In the genomic region with DNA sequence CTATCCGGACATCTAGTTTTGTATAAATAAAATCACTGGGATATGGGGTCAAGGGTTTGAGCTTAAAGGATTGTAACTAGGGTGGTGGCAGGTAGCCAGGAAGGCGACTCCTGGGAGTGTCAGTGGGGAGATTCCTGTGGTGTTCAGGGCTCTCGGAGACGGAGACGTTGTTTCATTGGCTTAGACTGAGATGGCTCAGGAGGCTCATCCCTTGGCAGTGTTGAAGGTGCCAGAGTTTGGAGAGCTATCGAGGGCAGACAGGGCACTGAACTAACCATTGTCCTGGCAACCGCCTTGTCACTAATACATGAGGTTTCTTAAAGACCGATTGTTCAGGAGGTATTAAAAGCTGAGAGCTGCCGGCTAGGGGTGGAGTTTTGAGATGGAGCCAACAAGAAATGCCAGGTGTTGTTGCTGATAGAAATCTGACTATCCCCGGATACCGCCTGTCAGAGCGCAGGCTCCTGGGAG, we compare ENCODE assay signal across 10 mouse cellular contexts.
A peak's percentile ranks its signal among the peaks of the same experiment; 100 is the strongest.
DNase-seq lines count a peak whose midpoint lies in the region; ATAC-seq and TF ChIP-seq lines count a peak whose summit lies in the region.
"Had no signal": no experiment of that assay in that cellular context is flagged by ENCODE, and none has a peak within 500 bp of the region (broad histone marks: within the 10 kb centered on the region; RNA-seq: fewer than 3 reads in every experiment).

No protein-coding gene starts in this region.

- no peak overlapping the region for H3K27ac ChIP-seq in limb, embryonic 14.5 days (replicated peaks; ENCODE audit: low read depth, low read length)
- H3K27ac ChIP-seq: layer of hippocampus, adult 2 months; liver, embryonic 14.5 days had no signal

- no peaks in the 10 kb centered on the region for H3K9me3 ChIP-seq in limb, embryonic 14.5 days (ENCODE audit: control insufficient read depth, low read length)

- H3K4me2 ChIP-seq in limb, embryonic 14.5 days (replicated peaks; ENCODE audit: low read depth, low read length, severe bottlenecking) = no peak overlapping the region

- TF ChIP-seq POLR2A in limb, embryonic 14.5 days (IDR thresholded peaks at IDR 0.05; ENCODE audit: borderline replicate concordance, extremely low read depth, insufficient read depth, insufficient read length) = no peak

- DNase-seq in gastrocnemius, postnatal 10 days = peak; percentile 52
- no peak for DNase-seq in gastrocnemius, postnatal 4 days (ENCODE audit: low spot score in 2 of 2)
- DNase-seq in 3T3-L1 (ENCODE audit: low read depth, low spot score) (peak; percentile 56), adipocyte (ENCODE audit: low spot score) (peak; percentile 38)
- DNase-seq in limb, embryonic 14.5 days (ENCODE audit: low spot score) = peak; percentile 52
- DNase-seq in T-cell, adult 2 months (ENCODE audit: low spot score) = no peak
- DNase-seq in spleen, adult 12 weeks (ENCODE audit: low spot score) = no peak
- no peak for DNase-seq in layer of hippocampus, adult 11-12 months (ENCODE audit: low spot score)

- H3K36me3 ChIP-seq in limb, embryonic 14.5 days (ENCODE audit: control insufficient read depth, insufficient read depth, low read length) = no peaks in the 10 kb centered on the region

- no peaks in the 10 kb centered on the region for H3K27me3 ChIP-seq in limb, embryonic 14.5 days (ENCODE audit: control insufficient read depth, insufficient read depth, low read length)

- ATAC-seq in limb, embryonic 14.5 days (ENCODE audit: low FRiP score, low read depth) = no peak

- peaks cover 44% of the 10 kb centered on the region for H3K4me1 ChIP-seq in limb, embryonic 14.5 days (ENCODE audit: control insufficient read depth, insufficient read depth, low read length)

- H3K9ac ChIP-seq in limb, embryonic 14.5 days (ENCODE audit: low read depth, low read length, severe bottlenecking) = no peak overlapping the region
- H3K9ac ChIP-seq: liver, embryonic 14.5 days had no signal

- 48% methylated on average over 12 of the region's 12 CpGs for WGBS in limb, embryonic 14.5 days

- H3K4me3 ChIP-seq in limb, embryonic 14.5 days (replicated peaks; ENCODE audit: low read length) = no peak overlapping the region
- H3K4me3 ChIP-seq: layer of hippocampus, adult 2 months had no signal

Comparison
In these comparisons a context has a peak if more than half of its experiments do, and no peak if none do; other contexts are left out.
1. DNase-seq: peak in gastrocnemius, postnatal 10 days (single experiment), 3T3-L1 (single experiment), adipocyte (single experiment) and limb, embryonic 14.5 days (single experiment); none in gastrocnemius, postnatal 4 days (0 of 2), T-cell, adult 2 months (single experiment), spleen, adult 12 weeks (single experiment) and layer of hippocampus, adult 11-12 months (single experiment).